Comparison of ENCODE assay signal across 9 mouse cellular contexts in genomic region chr16:23403008-23403755, GRCm38 (mm10). TPM values are rescaled to one million over a fixed set of nuclear protein-coding genes. Genes with fewer than 3 reads are reported as not detected.
DNase-seq lines count a peak whose midpoint lies in the region; ATAC-seq and TF ChIP-seq lines count a peak whose summit lies in the region.
"Had no signal": no experiment of that assay in that cellular context is flagged by ENCODE, and none has a peak within 500 bp of the region (broad histone marks: within the 10 kb centered on the region; RNA-seq: fewer than 3 reads in every experiment).

No protein-coding gene starts in this region.

- TF ChIP-seq EP300 in heart, adult 2 months (IDR thresholded peaks at IDR 0.05; ENCODE audit: insufficient read depth, low read depth, low read length) = no peak

- H3K4me1 ChIP-seq in heart, adult 2 months (ENCODE audit: control insufficient read depth, insufficient read depth, low read length) = no peaks in the 10 kb centered on the region; the same call in 1 of the 2 replicates
- peaks cover 4% of the 10 kb centered on the region; the same call in 1 of the 2 replicates for H3K4me1 ChIP-seq in liver, embryonic 11.5 days (replicated peaks; ENCODE audit: control insufficient read depth, insufficient read depth, low read length)

- WGBS in heart, adult 2 months = 30% methylated on average over 8 of the region's 8 CpGs
- 43% methylated on average over 8 of the region's 8 CpGs for WGBS in liver, embryonic 11.5 days

- no peak overlapping the region for H3K27ac ChIP-seq in heart, adult 2 months
- no peak overlapping the region for H3K27ac ChIP-seq in liver, embryonic 11.5 days (ENCODE audit: low read depth, low read length)
- H3K27ac ChIP-seq: embryonic facial prominence, embryonic 15.5 days had no signal

- no peak overlapping the region for H3K4me2 ChIP-seq in liver, embryonic 11.5 days
- H3K4me2 ChIP-seq: embryonic facial prominence, embryonic 15.5 days had no signal

- no peaks in the 10 kb centered on the region for H3K9me3 ChIP-seq in liver, embryonic 11.5 days (ENCODE audit: control insufficient read depth, low read length)
- H3K9me3 ChIP-seq: embryonic facial prominence, embryonic 15.5 days had no signal

- no peak overlapping the region for H3K4me3 ChIP-seq in heart, adult 2 months
- H3K4me3 ChIP-seq in liver, embryonic 11.5 days (ENCODE audit: low read depth, low read length) = no peak overlapping the region
- H3K4me3 ChIP-seq: embryonic facial prominence, embryonic 15.5 days had no signal

- H3K79me2 ChIP-seq in heart, adult 2 months (replicated peaks; ENCODE audit: control insufficient read depth, insufficient read depth, low read length) = no peaks in the 10 kb centered on the region

- no peaks in the 10 kb centered on the region for H3K36me3 ChIP-seq in heart, adult 2 months (ENCODE audit: control insufficient read depth, insufficient read depth, low read length)
- H3K36me3 ChIP-seq in liver, embryonic 11.5 days (ENCODE audit: control insufficient read depth, insufficient read depth, low read length) = no peaks in the 10 kb centered on the region
- H3K36me3 ChIP-seq: embryonic facial prominence, embryonic 15.5 days had no signal

- H3K27me3 ChIP-seq in heart, adult 2 months (ENCODE audit: control insufficient read depth, insufficient read depth, low read length) = no peaks in the 10 kb centered on the region
- no peaks in the 10 kb centered on the region for H3K27me3 ChIP-seq in liver, embryonic 11.5 days (replicated peaks; ENCODE audit: control insufficient read depth, insufficient read depth, low read length)
- H3K27me3 ChIP-seq: embryonic facial prominence, embryonic 15.5 days had no signal

- no peak overlapping the region for H3K9ac ChIP-seq in heart, adult 2 months (ENCODE audit: low read depth, low read length)
- no peak overlapping the region for H3K9ac ChIP-seq in liver, embryonic 11.5 days (ENCODE audit: low read depth, low read length)
- H3K9ac ChIP-seq: embryonic facial prominence, embryonic 15.5 days had no signal

- DNase-seq in 416B (ENCODE audit: low read depth) = peak; percentile 74
- peak; percentile 73 to 78 for DNase-seq in adrenal gland, adult 18-20 months (ENCODE audit: low spot score in 2 of 2)
- peak; percentile 64 for DNase-seq in embryo, embryonic 11.5 days (ENCODE audit: low read depth, low spot score)
- DNase-seq in heart, adult 2 months = peak; percentile 66 to 79
- DNase-seq in kidney, postnatal 10 days = peak; percentile 88
- peak; percentile 66 for DNase-seq in liver, embryonic 11.5 days (ENCODE audit: low spot score)
- DNase-seq in thymus, postnatal 0 days (ENCODE audit: low spot score) = peak; percentile 80

- intact Hi-C loops in heart, adult 2 months (cut with DNase I) = loop anchor here (1.0 to 5.0 kb wide), 2 partner anchors 181 to 252 kb away; partner anchors contain the start of gene St6gal1

- peak; percentile 88 for TF ChIP-seq CTCF in heart, adult 2 months (IDR thresholded peaks at IDR 0.05)

- ATAC-seq in liver, embryonic 11.5 days (replicated peaks; ENCODE audit: low FRiP score) = no peak
- ATAC-seq in neutrophil, adult 5-6 weeks (ENCODE audit: extremely low read depth, insufficient number of reproducible peaks, low FRiP score, poor library complexity, severe bottlenecking) = peak; percentile 48; the same call in 1 of the 2 replicates

- TF ChIP-seq POLR2A in heart, adult 2 months (IDR thresholded peaks at IDR 0.05; ENCODE audit: insufficient read depth, low read depth, low read length) = no peak

RNA-seq across cellular contexts. Expression of gene Rtp1, which starts 25.8 kb away (rescaled TPM):
- total RNA-seq in adrenal gland, adult 18-20 months (2021) = not detected
- not detected for total RNA-seq in heart, adult 2 months (2021)
- polyA plus RNA-seq in heart, adult 2 months (2012; rRNA removed) = not detected in 2 replicates
- not detected in 2 replicates for polyA plus RNA-seq in liver, embryonic 11.5 days (2014; fragmentation: Nextera tagmentation; extraction: Ambion mirVana)
- not detected in 2 replicates for total RNA-seq in neutrophil, adult 5-6 weeks (2017)
- not detected in 2 replicates for polyA plus RNA-seq in thymus, postnatal 0 days (2015; fragmentation: Nextera tagmentation; extraction: Ambion mirVana)
